Mouse (Mus musculus) heart, postnatal 36 days (tissue): ENCODE data around the gene Tceal7. TPM values are rescaled to one million over a fixed set of nuclear protein-coding genes. Genes with fewer than 3 reads are reported as not detected.
"Not testable (repeated sequence)": the region's sequence is repeated elsewhere in the genome, so short reads cannot be mapped to it uniquely, and the experiment has no call there.

Source experiments
- DNase-seq, 2 experiments: peaks; one replicate each; pipeline ENCODE4 v3.0.0; 2021 to 2022
- intact Hi-C: fragments of 180-260 bp; cut with DNase I; formaldehyde crosslinking; loops from one replicate; pipeline ENCODE4 v1.15.1; 2025
- microRNA-seq, 2 experiments: library from miRNA; unstranded; fragments of <30 nt; microRNA quantifications; one replicate each; pipeline ENCODE4 v1.2.0; 2021; ENCODE audit warnings: borderline number of aligned reads in 2 of 2
- total RNA-seq, 2 experiments: library from RNA; stranded (reverse); gene quantifications; 2 replicates each; pipeline ENCODE4 v1.2.3; 2021

Tceal7 gene
- total RNA-seq, 2 experiments from 2014 or later: 1.1 TPM; not detected in 1

DNA sequence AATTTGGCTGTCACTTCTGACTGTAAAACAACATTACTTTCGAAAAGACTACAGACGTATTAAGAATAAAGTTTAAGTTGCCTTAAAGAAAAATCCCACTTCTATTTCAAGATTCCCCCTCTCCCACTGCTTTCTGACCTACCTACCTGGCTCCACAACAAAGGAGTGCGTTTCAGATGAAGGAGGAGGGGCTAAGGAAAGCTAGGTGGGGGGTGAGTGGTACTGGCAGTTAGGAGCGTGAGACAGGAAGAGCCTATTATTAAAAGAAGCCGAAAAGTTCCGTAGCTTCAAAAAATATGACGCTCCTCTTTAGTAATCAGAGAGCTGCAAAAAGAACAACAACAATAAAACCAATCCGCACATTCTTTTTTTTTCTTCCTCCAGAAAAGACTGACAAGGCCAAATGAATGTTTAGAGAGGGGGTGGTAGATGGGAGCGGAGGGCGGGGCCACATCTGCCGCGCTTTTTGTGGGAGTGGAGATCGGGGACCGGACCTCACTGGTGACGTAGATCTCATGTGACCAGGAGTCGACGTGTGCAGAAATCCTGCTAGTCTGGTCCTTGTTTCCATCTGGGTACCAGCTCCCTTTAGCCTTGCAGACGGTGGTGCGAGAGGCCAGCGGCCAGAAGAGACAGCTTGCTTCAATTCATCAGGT lies 30.1 kb downstream of the Tceal7 start, which contains the start of gene Tceal9:
Gene Tceal9, plus strand, starts transcription at position 506 of the 656 bp plus-strand sequence.
- peak; percentile 55 to 58 for DNase-seq
- intact Hi-C loops: loop anchor here (5.0 kb wide), 1 partner anchor 72 kb away; the partner anchor contains the start of gene Tceal8

DNA sequence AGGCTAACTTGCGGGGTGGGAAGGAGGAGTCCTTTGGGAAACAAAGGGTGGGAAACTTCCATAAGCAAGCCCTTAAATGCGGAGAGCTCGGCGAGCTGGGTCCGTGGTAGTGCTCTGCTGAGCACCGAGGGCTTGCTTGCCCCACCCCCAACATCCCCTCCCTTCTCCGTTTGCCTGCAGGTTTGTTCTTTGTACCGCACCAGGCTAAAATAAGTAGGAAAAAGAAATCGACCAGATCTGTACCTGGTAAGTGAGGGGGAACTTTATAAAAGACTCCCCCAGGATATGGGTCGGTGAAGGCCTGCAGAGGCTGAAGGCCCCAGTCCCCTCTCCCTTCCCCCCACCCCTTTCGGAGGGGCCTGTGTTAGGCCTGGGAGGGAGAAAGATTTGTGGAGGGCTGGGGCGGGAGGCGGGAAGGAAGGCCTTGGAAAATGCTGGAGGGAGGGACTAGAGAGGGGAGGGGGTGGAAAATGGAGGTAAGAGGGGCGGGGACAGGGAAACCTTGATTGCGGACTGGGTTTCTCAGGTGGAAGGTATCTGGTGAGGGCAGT lies 31.0 kb downstream of the Tceal7 start:
- peak; percentile 4 to 5 for DNase-seq
- intact Hi-C loops: loop anchor here (5.0 kb wide), 1 partner anchor 73 kb away; the partner anchor contains the start of gene Tceal8

DNA sequence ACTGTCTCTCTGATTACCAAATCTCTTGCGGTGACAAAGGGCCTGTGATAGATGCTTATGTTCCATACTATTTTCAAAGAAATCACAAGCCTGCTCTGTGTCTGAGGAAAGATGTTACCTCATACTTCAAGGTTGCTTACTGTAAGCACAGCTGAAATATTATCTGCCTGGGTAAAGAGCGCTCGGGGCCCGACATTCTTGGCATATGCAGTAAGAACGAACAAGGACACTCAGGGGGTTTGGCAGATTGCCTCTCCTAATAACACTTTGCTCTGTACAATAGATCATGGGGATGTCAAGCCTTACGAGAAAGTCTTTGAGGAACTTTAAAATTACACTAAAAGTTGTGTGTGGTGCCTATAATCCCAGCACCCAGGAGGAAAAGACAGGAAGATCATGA lies 34.2 kb downstream of the Tceal7 start:
- no peak for DNase-seq
- intact Hi-C loops: loop anchor here (5.0 kb wide), 1 partner anchor 77 kb away; the partner anchor contains the start of gene Tceal8

- DNase-seq: no peak
- intact Hi-C loops: loop anchor here (5.0 kb wide), 1 partner anchor 77 kb away; the partner anchor contains the start of gene Tceal8
Observed at GRCm38 (mm10) chrX:136249671-136250070, 35.1 kb downstream of the Tceal7 start.

DNA sequence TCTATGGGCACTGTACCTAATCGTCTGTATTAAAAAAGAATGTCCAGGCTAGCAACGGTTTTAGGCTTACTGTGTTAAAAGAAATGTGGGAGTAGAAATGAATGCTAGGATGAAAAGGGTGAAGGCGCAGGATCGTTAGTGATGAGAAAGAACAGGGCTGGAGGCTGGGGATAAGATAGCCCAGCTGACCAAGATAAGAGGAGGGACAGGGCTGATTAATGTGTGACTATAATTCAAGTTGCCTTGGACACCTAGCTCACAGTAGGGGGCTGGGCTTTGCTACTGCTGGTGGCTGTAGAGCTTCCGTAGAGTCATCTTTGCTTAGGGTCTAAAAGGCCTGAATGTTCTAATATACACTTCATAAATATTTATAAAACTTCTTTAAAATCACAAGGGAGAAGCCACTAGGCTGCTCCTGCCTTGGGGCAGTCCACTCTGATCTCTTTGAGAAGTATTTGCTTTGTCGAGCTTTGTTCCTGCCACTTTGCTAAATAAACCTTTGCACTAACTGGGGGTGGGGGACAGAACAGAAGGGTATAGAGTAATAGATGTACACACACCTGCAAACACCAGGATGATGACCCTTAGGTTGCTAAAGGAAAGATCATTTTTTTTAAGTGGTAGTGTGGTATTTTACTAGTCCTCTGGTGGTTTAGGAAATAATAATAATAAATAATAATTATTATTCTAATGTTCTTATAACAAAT lies 37.6 kb downstream of the Tceal7 start:
- DNase-seq: no peak
- intact Hi-C loops: no loop called here

DNA sequence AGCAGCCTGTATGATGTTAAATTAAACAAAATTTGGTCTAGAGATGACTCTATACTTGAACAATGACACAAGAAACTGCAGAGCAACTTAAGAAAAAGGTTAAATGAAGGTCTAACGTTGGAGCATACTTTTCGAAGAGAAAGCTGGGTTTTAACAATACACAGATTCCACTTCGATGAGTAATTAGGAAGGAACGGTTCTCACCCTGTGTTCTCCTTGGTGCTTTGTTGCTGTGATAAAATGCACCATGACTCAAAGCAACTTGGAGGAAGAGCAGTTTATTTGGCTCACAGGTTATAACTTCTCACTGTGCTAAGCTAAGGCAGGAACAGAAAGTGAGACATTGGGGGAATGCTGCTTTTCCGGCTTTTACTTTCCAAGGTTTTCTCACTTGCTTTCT lies 53.1 kb downstream of the Tceal7 start:
- intact Hi-C loops: no loop called here
- no peak for DNase-seq

GRCm38 (mm10) chrX:136268173-136268572 lies 53.6 kb downstream of the Tceal7 start:
- intact Hi-C loops: no loop called here
- DNase-seq: no peak

GRCm38 (mm10) chrX:136269743-136270392 lies 55.3 kb downstream of the Tceal7 start, which contains the start of gene Bex3:
Gene Bex3, plus strand, starts transcription at chrX:136270253.
- DNase-seq: peak; percentile 16 to 19
- intact Hi-C loops: not testable (repeated sequence)

DNA sequence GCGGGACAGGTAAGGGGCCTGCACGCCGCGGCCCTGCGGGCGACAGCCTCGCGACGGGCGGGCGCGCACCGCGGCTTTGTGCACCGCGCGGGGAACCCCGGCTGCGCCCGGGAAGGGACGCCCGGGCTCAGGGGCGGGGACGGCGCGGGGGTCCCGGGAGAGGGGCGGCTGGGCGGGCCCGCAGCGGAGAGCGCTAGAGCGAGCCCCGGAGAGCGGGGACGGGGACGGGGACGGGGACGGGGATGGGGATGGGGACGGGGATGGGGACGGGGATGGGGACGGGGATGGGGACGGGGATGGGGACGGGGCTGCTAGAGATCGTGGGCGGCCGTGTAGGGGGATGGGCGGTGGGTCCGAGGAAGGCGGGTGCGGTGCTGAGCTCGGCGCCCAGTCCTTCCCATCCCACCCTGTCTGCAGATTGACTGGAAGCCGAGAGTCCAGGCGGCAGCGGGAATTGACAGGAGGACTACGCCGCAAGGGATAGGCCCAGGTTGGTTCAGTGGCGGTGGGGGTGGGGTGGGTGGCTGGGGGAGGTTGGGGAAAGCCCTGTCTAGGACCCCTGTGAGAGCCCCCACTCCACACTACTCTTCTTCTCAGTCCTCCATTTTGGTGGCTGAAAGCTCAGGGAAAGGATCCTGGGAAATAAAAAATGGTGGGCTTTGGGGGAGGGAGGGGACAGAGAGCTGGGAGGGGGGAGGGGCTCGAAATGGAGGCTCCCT lies 56.0 kb downstream of the Tceal7 start:
- intact Hi-C loops, DNase-seq: not testable (repeated sequence)

- intact Hi-C loops: no loop called here
- no peak for DNase-seq
Observed at GRCm38 (mm10) chrX:136274542-136274941, 60.0 kb downstream of the Tceal7 start.

GRCm38 (mm10) chrX:136275386-136275785 lies 60.8 kb downstream of the Tceal7 start:
- DNase-seq: no peak
- intact Hi-C loops: no loop called here

Small RNA genes within 50 kb of the gene (microRNA-seq; reads per million reads assigned to microRNA genes)
- gene Mir6383: 0 reads per million in 2 experiments

Other genes with a start within 250 kb of the Tceal7 start
- 1 to 10 TPM; 1.4 to 2.2 TPM for gene Arxes2, start 221.0 kb upstream of the Tceal7 start, total RNA-seq
- under 1 TPM; 0.25 to 0.33 TPM for gene Arxes1, start 181.4 kb upstream of the Tceal7 start, total RNA-seq
- not detected for gene Bex2, start 146.5 kb upstream of the Tceal7 start, total RNA-seq
- gene Nxf3, start 129.5 kb upstream of the Tceal7 start, total RNA-seq: under 1 TPM in 1 of 2 experiments, not detected in 1; 0.17 TPM
- 1 to 10 TPM in 1 of 2 experiments, under 1 TPM in 1; 0.49 to 1.2 TPM for gene Bex4, start 75.8 kb upstream of the Tceal7 start, total RNA-seq
- 10 to 100 TPM; 17.0 to 19.2 TPM for gene Tceal8, start 42.4 kb upstream of the Tceal7 start, total RNA-seq
- under 1 TPM in 1 of 2 experiments, not detected in 1; 0.58 TPM for gene Tceal5, start 10.9 kb upstream of the Tceal7 start, total RNA-seq
- 1 to 10 TPM; 2.7 to 3.1 TPM for gene Bex1, start 734 bp downstream of the Tceal7 start, total RNA-seq
- 10 to 100 TPM; 26.8 to 32.9 TPM for gene Tceal9, start 30.3 kb downstream of the Tceal7 start, total RNA-seq
- gene Bex3, start 55.5 kb downstream of the Tceal7 start, total RNA-seq: 10 to 100 TPM in 1 of 2 experiments, 1 to 10 TPM in 1; 8.3 to 15.1 TPM